Mouse (Mus musculus): Measurements from ENCODE around the gene Cd200r1. TPM values are rescaled to one million over a fixed set of nuclear protein-coding genes. Genes with fewer than 3 reads are reported as not detected.
"Not testable (repeated sequence)": the region's sequence is repeated elsewhere in the genome, so short reads cannot be mapped to it uniquely, and the experiment has no call there.

Gene Cd200r1
- polyA plus RNA-seq, 1 experiment from 2014 or later: 3.9 TPM

DNA sequence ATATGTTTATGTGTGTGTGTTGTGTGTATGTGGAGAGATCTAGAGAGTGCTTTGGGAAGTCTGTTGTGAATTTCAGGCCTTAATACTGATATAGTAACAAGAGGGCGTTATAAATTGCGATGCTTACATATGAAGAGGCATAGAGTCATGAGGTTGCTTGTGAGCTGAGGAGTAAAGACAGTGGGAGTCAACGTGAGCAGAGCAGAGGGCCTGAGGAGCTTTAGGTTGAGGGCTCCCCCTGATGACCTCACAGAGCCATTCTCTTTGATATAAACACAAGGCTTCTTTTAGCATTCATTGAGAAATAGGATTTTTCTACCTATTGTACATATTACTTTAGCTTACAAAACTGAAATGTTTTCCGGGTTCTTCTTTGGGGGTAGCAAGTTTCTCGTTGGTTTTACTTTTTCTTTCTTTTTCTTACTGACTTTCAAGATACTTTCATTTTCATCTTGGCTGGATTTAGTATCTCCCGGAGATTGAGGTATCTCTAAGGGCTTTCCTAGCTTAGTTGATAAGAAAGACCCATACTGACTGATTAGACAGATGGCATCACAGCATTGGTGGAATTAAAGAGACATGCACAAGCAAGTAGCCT lies 47.0 kb downstream of the Cd200r1 start:
- H3K4me3 ChIP-seq: no peak overlapping the region
- no peak overlapping the region for H3K4me2 ChIP-seq
- no peaks in the 10 kb centered on the region for H3K36me3 ChIP-seq
- ATAC-seq: no peak
- H3K27ac ChIP-seq: no peak overlapping the region
- H3K27me3 ChIP-seq (replicated peaks): no peaks in the 10 kb centered on the region
- H3K9me3 ChIP-seq (replicated peaks): no peaks in the 10 kb centered on the region
- WGBS (ENCODE audit: insufficient replicate concordance): 59% methylated on average over 6 of the region's 6 CpGs
- H3K4me1 ChIP-seq: no peaks in the 10 kb centered on the region
- no peak overlapping the region for H3K9ac ChIP-seq

DNA sequence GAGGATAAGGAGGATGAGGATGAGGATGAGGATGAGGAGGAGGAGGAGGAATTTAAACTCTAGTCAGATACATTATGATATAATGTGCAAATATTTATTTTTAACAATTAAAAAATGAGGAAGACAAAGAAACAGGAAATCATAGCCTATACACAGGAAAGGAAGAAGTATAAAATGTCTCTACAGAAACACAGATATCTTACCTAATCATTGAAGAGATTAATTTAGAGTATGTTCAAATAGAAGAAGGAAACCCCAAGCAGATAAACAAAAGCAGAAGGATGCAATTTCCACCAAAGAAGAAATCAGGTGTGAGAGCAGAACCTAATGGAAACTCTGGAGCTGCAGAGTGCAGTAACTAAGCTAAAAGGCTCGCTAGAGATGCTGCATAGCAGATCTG lies 52.5 kb downstream of the Cd200r1 start:
- H3K4me1 ChIP-seq: peaks cover 6% of the 10 kb centered on the region; the same call in 1 of the 2 replicates
- no peak overlapping the region for H3K4me3 ChIP-seq
- H3K9ac ChIP-seq: no peak overlapping the region
- no peaks in the 10 kb centered on the region for H3K9me3 ChIP-seq (replicated peaks)
- WGBS (ENCODE audit: insufficient replicate concordance): 26% methylated on average over 1 of the region's 1 CpGs
- no peak overlapping the region for H3K4me2 ChIP-seq
- H3K27ac ChIP-seq: no peak overlapping the region
- ATAC-seq: no peak
- no peaks in the 10 kb centered on the region for H3K27me3 ChIP-seq (replicated peaks)
- no peaks in the 10 kb centered on the region for H3K36me3 ChIP-seq

DNA sequence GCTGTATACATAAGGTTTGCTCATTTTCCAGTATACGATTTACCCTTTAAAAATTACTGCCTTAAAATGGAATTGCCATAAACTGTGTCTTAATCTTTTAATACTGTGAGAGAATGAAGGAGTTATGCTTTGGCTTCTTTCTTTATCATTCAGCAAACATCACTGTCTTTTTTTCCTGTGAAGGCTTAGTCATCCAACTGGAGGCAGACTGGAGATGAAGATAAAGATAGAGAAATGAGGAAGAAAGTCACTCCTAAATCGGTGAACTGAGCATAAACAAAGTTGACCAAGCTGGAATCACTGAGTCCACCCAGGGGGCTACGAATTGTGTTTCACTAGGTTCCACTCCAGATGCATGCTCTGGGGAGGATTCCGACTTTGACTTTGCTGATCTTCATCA lies 55.0 kb downstream of the Cd200r1 start:
- Histone ChIP-seq H3K4me3 (no peak overlapping the region), H3K9me3 (replicated peaks) (no peaks in the 10 kb centered on the region), H3K27ac (no peak overlapping the region), H3K4me1 (peaks cover 6% of the 10 kb centered on the region; the same call in 1 of the 2 replicates), H3K9ac (no peak overlapping the region), H3K36me3 (no peaks in the 10 kb centered on the region), H3K27me3 (replicated peaks) (no peaks in the 10 kb centered on the region), H3K4me2 (no peak overlapping the region)
- WGBS (ENCODE audit: insufficient replicate concordance): 45% methylated on average over 4 of the region's 4 CpGs
- no peak for ATAC-seq

DNA sequence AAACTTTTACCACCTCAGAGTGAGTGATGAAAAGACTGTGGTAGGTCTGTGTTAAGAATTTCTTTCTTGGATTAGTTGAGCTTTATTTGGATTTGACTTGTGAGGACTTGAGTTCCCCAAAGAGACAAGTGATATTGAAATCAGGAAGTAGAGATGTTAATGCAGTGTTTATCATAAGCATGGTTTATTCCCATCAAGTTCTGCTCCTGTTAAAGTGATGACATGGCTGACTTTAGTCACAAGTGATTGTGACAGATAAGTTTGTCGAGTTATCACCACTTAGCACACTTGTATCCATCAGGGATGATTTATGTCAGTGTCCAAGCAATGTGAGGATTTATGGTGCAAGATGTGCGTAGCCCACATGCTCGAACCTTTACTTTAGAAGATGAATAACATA lies 66.8 kb downstream of the Cd200r1 start:
- H3K27me3 ChIP-seq (replicated peaks): no peaks in the 10 kb centered on the region
- 52% methylated on average over 3 of the region's 3 CpGs for WGBS (ENCODE audit: insufficient replicate concordance)
- H3K4me2 ChIP-seq: no peak overlapping the region
- H3K4me3 ChIP-seq: no peak overlapping the region
- no peaks in the 10 kb centered on the region for H3K9me3 ChIP-seq (replicated peaks)
- H3K27ac ChIP-seq: no peak overlapping the region
- no peak for ATAC-seq
- no peaks in the 10 kb centered on the region for H3K4me1 ChIP-seq
- H3K36me3 ChIP-seq: no peaks in the 10 kb centered on the region
- H3K9ac ChIP-seq: no peak overlapping the region

DNA sequence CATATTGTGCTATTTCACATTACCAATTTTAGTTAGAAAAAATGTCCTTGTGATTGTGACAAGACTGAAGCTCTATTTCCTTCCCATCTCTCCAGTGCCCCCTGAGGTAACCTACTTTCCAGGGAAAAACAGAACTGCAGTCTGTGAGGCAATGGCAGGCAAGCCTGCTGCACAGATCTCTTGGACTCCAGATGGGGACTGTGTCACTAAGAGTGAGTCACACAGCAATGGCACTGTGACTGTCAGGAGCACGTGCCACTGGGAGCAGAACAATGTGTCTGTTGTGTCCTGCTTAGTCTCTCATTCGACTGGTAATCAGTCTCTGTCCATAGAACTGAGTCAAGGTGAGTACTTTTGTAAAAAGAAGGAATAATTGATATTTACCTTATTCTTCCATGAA lies 67.7 kb downstream of the Cd200r1 start:
- ATAC-seq; H3K36me3 ChIP-seq; H3K4me1 ChIP-seq; H3K4me2 ChIP-seq; H3K27ac ChIP-seq; H3K4me3 ChIP-seq; H3K27me3 ChIP-seq (replicated peaks); H3K9me3 ChIP-seq (replicated peaks); H3K9ac ChIP-seq: not testable (repeated sequence)
- WGBS (ENCODE audit: insufficient replicate concordance): 43% methylated on average over 2 of the region's 2 CpGs

Other genes with a start within 250 kb of the Cd200r1 start
- gene Boc, start 206.8 kb upstream of the Cd200r1 start, polyA plus RNA-seq (2016; fragmentation: Nextera tagmentation; extraction: Ambion mirVana): 1.1 and 1.7 TPM in 2 replicates
- 6.5 and 7.3 TPM in 2 replicates for gene Nepro, start 41.4 kb upstream of the Cd200r1 start, polyA plus RNA-seq (2016; fragmentation: Nextera tagmentation; extraction: Ambion mirVana)
- gene Gtpbp8, start 19.4 kb upstream of the Cd200r1 start, polyA plus RNA-seq (2016; fragmentation: Nextera tagmentation; extraction: Ambion mirVana): 23.3 and 23.8 TPM in 2 replicates
- 0.39 and 0.43 TPM in 2 replicates for gene Cd200r4, start 46.0 kb downstream of the Cd200r1 start, polyA plus RNA-seq (2016; fragmentation: Nextera tagmentation; extraction: Ambion mirVana)
- gene Cd200r2, start 101.4 kb downstream of the Cd200r1 start, polyA plus RNA-seq (2016; fragmentation: Nextera tagmentation; extraction: Ambion mirVana): not detected in 2 replicates
- gene Cd200r3, start 177.9 kb downstream of the Cd200r1 start, polyA plus RNA-seq (2016; fragmentation: Nextera tagmentation; extraction: Ambion mirVana): 0.36 and 0.87 TPM in 2 replicates

Measured in liver, embryonic 12.5 days (tissue).